Mouse (Mus musculus): ENCODE measurements around the gene Sh2d4b.

Gene Sh2d4b

GRCm38 (mm10) chr14:40905813-40906212 lies 12.7 kb upstream of the Sh2d4b start:
- no peak for DNase-seq

- DNase-seq = peak; percentile 10
Measured at GRCm38 (mm10) chr14:40902307-40903055, 9.4 kb upstream of the Sh2d4b start.

GRCm38 (mm10) chr14:40900267-40900666 lies 7.2 kb upstream of the Sh2d4b start:
- DNase-seq = no peak

DNA sequence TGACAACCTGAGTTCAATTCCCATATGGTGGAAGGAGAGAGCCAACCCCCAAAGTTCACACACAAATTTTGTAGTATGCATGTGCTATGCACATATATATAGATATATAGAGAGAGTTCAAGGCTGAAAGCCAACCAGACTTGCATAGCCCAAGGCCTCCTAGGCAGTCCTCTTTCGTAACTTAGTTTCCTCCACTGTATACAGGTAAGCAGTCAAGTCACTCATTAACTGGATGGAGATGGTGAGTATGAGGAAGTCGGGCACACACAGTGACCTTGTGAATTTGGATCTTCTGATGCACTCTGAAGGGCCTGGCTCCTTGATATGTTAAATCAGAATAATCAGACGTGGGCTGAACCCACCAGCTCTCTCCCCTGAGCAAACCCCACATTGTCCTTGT lies 4.8 kb upstream of the Sh2d4b start:
- no peak for DNase-seq

DNA sequence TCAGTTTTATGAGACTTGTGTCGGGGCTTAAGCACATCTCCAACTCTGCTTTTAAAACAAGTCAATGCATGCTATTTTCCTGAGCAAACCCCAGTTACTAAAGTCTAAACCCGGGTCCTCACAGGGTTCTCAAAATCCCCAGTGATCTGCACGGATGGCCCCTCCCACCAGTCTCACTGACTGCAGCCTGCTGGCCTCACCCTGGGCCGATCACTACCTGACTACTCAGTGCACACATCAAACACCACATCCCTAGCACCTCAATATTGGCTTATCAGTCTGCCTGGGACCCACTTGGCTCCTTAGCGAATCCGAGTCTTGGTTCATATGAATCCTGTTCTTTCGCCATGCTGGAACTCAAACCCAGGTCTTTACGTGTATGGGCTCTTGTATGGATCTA lies 2.6 kb upstream of the Sh2d4b start:
- DNase-seq = peak; percentile 5

- peak; percentile 89 for DNase-seq
Measured at GRCm38 (mm10) chr14:40894576-40895247, 1.6 kb upstream of the Sh2d4b start.

GRCm38 (mm10) chr14:40893884-40894283 lies 818 bp upstream of the Sh2d4b start:
- peak; percentile 7 for DNase-seq

- DNase-seq = no peak
Measured at GRCm38 (mm10) chr14:40892326-40892825, 690 bp downstream of the Sh2d4b start.

DNA sequence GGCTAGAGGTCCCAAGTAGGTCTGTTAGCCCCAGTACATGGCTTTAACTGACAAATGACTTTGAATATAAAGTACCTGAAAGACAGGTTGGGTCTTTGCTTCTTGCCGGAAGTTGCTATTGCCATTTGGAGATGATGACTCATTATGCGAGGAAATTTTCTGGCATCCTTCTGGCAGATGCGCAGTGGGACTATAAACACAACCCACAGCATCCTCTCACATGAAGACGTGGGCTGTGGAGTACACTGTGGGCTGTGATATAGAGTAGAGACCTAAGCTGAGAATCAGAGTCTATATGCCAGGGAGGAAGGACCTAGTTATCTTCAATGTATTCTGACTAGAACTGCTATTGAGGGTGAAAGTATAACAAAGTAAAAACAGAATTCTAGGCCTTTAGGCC lies 1.6 kb downstream of the Sh2d4b start:
- DNase-seq = no peak

DNA sequence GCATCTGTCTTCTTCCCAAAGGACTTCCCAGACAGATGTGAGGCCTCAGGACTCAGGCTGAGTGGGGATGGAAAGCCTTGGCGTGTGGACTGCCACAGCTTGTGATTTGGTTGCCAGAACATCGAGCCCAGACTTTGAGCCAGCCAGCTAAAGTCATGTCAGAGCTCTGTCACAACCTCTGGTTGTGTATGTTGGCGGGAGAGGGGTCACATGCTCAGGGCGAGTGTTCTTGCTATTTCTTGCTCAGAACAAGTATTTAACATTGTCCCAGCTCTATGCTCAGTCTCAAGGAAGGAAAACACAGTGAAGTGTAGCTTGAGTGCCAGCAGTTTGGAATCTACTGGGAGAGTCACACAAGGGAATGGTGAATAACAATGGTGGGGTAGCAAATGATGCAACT lies 3.4 kb downstream of the Sh2d4b start:
- peak; percentile 42 for DNase-seq

GRCm38 (mm10) chr14:40889181-40889580 lies 3.9 kb downstream of the Sh2d4b start:
- DNase-seq = no peak

- DNase-seq = peak; percentile 58
Measured at GRCm38 (mm10) chr14:40886428-40887202, 6.5 kb downstream of the Sh2d4b start.

DNA sequence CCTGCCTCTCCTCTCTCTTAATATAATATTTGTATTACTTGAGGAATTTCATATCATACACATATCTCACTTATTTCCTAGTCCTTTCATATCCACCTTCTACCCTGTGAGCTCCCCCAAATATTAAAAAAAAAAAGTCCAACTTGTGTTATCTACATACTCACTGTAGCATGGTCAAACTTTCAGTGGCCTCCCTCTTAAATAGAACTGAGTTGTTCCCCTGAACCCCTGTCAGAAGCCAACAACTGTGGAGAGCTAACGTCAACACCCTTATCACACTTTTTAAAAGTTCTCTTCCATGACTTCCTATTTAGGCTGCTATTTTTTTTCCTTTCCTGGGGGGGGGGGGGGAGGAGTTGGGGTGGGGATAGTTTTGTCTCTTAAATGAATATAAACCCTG lies 7.3 kb downstream of the Sh2d4b start:
- DNase-seq = no peak

- DNase-seq = no peak
Measured at GRCm38 (mm10) chr14:40885225-40885624, 7.8 kb downstream of the Sh2d4b start.

- no peak for DNase-seq
Measured at GRCm38 (mm10) chr14:40874565-40874964, 18.5 kb downstream of the Sh2d4b start.

DNA sequence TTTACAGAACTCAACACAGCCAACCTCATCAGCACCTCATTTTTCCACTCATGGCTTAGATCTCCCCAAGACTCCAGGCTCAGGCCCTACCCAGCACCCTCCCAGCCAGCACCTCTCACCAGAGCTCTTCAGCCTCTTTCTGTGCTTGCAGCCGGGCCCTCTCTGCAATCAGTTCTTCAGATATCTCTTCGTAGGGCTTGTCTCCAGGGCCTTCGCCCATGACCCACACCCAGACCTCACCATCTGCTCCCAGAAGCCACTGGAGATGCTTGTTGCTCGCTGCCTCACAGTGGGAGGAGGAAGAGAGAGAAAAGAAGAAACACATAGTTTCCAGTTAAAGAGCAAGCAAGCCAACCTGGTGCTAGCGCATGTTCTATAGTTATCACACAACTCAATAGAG lies 19.1 kb downstream of the Sh2d4b start:
- DNase-seq = no peak

DNA sequence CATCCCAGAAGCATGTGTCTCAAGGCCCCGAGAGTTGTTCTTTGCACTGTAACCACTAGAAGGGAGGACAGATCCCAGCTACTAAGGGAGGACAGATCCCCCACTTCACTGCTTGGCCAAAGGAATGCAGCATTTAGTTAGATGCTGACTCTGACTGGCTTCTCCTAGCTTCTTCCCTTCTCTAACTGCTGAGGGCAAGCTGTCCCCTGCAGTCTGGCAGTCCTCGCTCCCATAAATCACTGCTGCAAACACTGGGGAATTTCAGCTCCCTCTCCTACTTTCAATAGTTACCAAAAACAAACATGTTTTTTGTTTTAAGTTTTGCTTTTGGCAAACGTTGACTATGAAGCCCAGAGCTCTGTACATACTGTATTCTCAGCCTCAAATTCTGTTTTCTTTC lies 22.5 kb downstream of the Sh2d4b start:
- DNase-seq = peak; percentile 50

DNA sequence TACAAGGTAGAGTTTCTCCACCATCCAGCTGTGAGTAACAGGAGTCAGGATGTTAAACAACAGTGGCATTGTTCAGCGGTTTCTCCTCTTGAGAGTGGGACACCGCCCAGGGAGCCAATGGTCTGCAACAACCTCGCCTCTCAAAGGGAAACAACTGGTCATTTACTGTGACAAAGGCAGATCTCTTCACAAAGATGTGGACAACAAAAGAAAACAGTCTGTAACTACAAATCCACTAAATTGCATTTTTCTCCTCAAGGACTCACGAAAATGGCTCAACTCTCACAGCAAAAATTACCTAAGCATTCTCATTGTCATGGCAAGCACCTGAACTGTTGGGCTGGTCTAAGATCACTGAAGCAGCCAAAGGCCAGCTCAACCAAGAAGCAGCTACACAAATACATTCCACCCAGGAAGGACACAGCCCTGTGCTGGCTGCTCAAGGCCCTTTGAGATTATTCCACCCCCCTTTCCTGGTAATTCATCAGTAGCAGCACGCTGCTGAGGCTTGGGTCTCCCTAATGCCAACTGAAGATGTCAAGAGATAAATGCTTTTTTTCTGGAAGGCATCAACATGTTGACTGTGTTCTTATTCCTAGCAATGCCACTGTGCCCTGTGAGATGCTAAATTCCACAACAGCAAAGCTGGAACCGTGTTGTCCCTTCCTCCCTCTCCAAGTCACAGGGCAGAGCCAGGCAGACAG lies 28.1 kb downstream of the Sh2d4b start:
- DNase-seq = no peak

DNA sequence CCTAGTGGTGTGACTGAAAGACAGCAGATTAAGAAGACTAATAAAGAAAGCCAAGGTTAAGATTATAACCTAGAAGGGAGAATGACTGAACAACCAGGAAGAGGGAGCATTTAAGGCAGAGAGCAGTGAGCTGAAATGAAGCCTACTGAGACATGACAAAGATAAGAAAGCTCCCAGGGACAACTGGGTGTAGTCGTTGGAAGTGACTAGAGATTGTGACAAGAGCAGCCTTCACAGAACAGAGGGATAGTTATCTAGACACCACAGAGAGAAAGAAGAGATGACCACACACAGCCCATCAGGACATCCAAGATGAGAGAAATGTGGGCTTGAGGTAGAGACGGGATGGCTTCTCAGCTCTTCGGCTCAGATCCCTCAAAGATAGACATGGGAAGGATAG lies 29.4 kb downstream of the Sh2d4b start:
- DNase-seq = no peak

DNA sequence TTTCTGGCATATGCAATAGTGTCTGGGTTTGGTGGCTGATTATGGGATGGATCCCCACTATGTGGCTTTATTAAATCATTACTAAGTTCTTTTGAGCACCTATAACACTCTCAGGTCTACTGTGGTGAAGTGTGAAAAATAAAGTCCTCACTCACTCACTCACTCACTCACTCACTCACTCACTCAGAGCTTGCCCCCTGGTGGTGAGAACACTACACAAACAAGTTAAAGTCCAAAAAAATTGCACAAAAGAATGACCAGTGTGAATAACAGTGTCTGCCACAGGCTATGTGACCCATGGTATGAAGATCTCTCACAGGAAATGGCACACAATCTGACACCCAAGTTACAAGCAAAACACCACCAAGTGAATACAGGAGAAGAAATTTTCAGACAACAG lies 30.0 kb downstream of the Sh2d4b start:
- no peak for DNase-seq

DNA sequence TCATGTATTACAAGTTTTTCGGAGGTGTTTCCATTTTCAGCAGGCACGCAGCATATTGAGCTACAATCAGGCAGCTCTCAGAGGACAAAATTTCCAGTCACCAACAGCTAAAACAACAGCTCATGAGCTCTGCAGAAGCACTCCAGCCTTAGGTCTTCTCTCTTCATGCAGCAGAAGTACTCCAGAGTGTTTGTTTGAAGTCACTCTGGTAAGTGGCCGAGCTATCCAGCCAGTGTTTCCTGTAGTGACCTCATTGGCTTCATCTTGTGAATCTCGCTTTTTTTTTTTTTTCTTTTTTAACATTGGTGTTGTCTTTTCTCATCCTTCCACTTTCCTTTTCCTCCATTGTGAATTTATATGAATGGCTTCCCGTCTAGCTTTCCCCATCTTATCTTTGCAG lies 40.1 kb downstream of the Sh2d4b start:
- no peak for DNase-seq

DNA sequence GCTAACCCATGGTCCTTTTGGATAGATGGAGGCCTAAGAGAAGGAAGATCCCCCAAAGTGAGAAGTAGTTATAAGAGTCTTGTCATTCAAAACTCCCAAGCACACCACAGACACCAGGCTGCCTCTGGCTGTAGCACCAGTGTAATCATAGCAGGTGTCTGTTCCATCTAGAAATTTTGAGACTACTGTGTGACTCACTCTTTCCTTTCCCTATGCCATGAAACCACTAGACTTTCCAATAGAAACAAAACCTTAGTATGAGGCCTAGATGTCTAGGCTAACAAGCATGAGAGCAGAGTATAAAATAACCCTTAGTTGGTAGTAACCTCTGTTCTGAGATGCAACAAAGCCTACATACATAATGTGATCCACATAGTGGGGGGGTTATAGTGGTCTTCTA lies 55.7 kb downstream of the Sh2d4b start:
- no peak for DNase-seq

DNA sequence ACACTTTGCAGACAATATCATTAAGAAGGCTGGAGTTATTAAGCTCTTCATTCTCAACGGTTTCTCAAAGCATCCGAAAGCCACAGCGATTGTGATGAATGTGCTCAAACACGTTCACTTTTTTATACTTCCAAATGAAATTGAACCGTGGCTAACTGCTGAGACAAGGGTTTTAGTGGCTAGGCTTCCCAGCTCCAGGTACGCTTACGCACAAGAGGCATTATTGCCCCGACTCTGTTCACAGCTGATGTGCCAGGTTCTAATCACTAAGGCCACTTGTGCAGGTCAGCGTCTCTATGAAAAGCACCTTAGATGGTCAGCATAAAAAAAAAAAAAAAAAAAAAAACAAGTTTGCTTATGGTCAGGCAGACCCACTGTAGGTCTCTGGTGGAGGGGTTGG lies 62.6 kb downstream of the Sh2d4b start:
- no peak for DNase-seq

Measured in kidney, postnatal 10 days (tissue).